Comparison of ENCODE assay signal across 24 mouse cellular contexts in genomic region chr13:95491327-95491726, GRCm38 (mm10). TPM values are rescaled to one million over a fixed set of nuclear protein-coding genes. Genes with fewer than 3 reads are reported as not detected.
DNase-seq lines count a peak whose midpoint lies in the region; ATAC-seq lines count a peak whose summit lies in the region.
"Had no signal": no experiment of that assay in that cellular context is flagged by ENCODE, and none has a peak within 500 bp of the region (broad histone marks: within the 10 kb centered on the region; RNA-seq: fewer than 3 reads in every experiment).

No protein-coding gene starts in this region.

- H3K4me3 ChIP-seq in midbrain, embryonic 11.5 days (ENCODE audit: low read depth, low read length), result no peak overlapping the region
- H3K4me3 ChIP-seq in midbrain, embryonic 13.5 days (replicated peaks), result no peak overlapping the region
- H3K4me3 ChIP-seq: embryonic facial prominence, embryonic 10.5 days; forebrain, embryonic 15.5 days; heart, embryonic 10.5 days; hindbrain, embryonic 15.5 days; neural tube, embryonic 15.5 days had no signal

- H3K4me2 ChIP-seq in midbrain, embryonic 11.5 days, result no peak overlapping the region
- H3K4me2 ChIP-seq in midbrain, embryonic 13.5 days (replicated peaks), result no peak overlapping the region
- H3K4me2 ChIP-seq: forebrain, embryonic 15.5 days; hindbrain, embryonic 15.5 days; neural tube, embryonic 15.5 days had no signal

- ATAC-seq in midbrain, embryonic 11.5 days (ENCODE audit: low FRiP score), result no peak
- no peak for ATAC-seq in midbrain, embryonic 13.5 days
- ATAC-seq: forebrain, embryonic 15.5 days had no signal

- no peak overlapping the region for H3K27ac ChIP-seq in midbrain, embryonic 11.5 days (ENCODE audit: low read depth, low read length)
- H3K27ac ChIP-seq in midbrain, embryonic 13.5 days, result no peak overlapping the region
- H3K27ac ChIP-seq: embryonic facial prominence, embryonic 10.5 days; forebrain, embryonic 15.5 days; heart, embryonic 10.5 days; hindbrain, embryonic 15.5 days; liver, embryonic 14.5 days; neural tube, embryonic 15.5 days had no signal

- H3K27me3 ChIP-seq in midbrain, embryonic 11.5 days (ENCODE audit: control insufficient read depth, insufficient read depth, low read length), result no peaks in the 10 kb centered on the region
- H3K27me3 ChIP-seq in midbrain, embryonic 13.5 days, result no peaks in the 10 kb centered on the region
- H3K27me3 ChIP-seq: forebrain, embryonic 15.5 days; hindbrain, embryonic 15.5 days; neural tube, embryonic 15.5 days had no signal

- no peak overlapping the region for H3K9ac ChIP-seq in midbrain, embryonic 11.5 days (ENCODE audit: low read length)
- no peak overlapping the region for H3K9ac ChIP-seq in midbrain, embryonic 13.5 days (replicated peaks)
- H3K9ac ChIP-seq: forebrain, embryonic 15.5 days; hindbrain, embryonic 15.5 days; liver, embryonic 14.5 days; neural tube, embryonic 15.5 days had no signal

- H3K9me3 ChIP-seq in midbrain, embryonic 11.5 days (ENCODE audit: control insufficient read depth, low read length), result no peaks in the 10 kb centered on the region
- no peaks in the 10 kb centered on the region for H3K9me3 ChIP-seq in midbrain, embryonic 13.5 days
- H3K9me3 ChIP-seq: embryonic facial prominence, embryonic 10.5 days; forebrain, embryonic 15.5 days; heart, embryonic 10.5 days; hindbrain, embryonic 15.5 days; neural tube, embryonic 15.5 days had no signal

- H3K36me3 ChIP-seq in midbrain, embryonic 11.5 days (ENCODE audit: control insufficient read depth, insufficient read depth, low read length), result no peaks in the 10 kb centered on the region
- H3K36me3 ChIP-seq in midbrain, embryonic 13.5 days, result no peaks in the 10 kb centered on the region
- H3K36me3 ChIP-seq: embryonic facial prominence, embryonic 10.5 days; forebrain, embryonic 15.5 days; heart, embryonic 10.5 days; hindbrain, embryonic 15.5 days; neural tube, embryonic 15.5 days had no signal

- peak; percentile 25 to 37 for DNase-seq in kidney, adult 8-10 months
- no peak for DNase-seq in kidney, postnatal 4 days
- DNase-seq in midbrain, embryonic 11.5 days (ENCODE audit: low spot score, missing footprints), result peak; percentile 45
- DNase-seq in large intestine, adult 2 months (ENCODE audit: low read depth, low spot score), result peak; percentile 82
- no peak for DNase-seq in cerebellum, postnatal 36 days
- no peak for DNase-seq in right cerebral cortex, adult 18-20 months
- DNase-seq: adrenal gland, postnatal 25 days; cerebellum, adult 8-10 months; gastrocnemius, postnatal 10 days; heart, postnatal 4 days; lung, postnatal 4 days; thymus, postnatal 25 days had no signal

- peaks cover 3% of the 10 kb centered on the region; the same call in 1 of the 2 replicates for H3K4me1 ChIP-seq in midbrain, embryonic 11.5 days (ENCODE audit: control insufficient read depth, insufficient read depth, low read length)
- H3K4me1 ChIP-seq in midbrain, embryonic 13.5 days (replicated peaks), result no peaks in the 10 kb centered on the region
- H3K4me1 ChIP-seq: forebrain, embryonic 15.5 days; hindbrain, embryonic 15.5 days; neural tube, embryonic 15.5 days had no signal

- WGBS in midbrain, embryonic 11.5 days, result 55% methylated on average over 11 of the region's 11 CpGs
- WGBS in midbrain, embryonic 13.5 days, result 52% methylated on average over 11 of the region's 11 CpGs
- 28% methylated on average over 11 of the region's 11 CpGs for WGBS in large intestine, adult 2 months

RNA-seq across cellular contexts. Expression of gene S100z, which starts 12.8 kb away (rescaled TPM):
- polyA plus RNA-seq in midbrain, embryonic 11.5 days (2014; fragmentation: Nextera tagmentation; extraction: Ambion mirVana), result not detected in 2 replicates
- not detected in 2 replicates for polyA plus RNA-seq in midbrain, embryonic 13.5 days (2015; fragmentation: Nextera tagmentation; extraction: Ambion mirVana)
- polyA plus RNA-seq in large intestine, adult 2 months (2012; rRNA removed), result 0.48 TPM in 1 of 2 replicates, not detected in the other
- polyA plus RNA-seq: brain, embryonic 14.5 days; cortical plate, adult 2 months; forebrain, embryonic 15.5 days; heart, embryonic 10.5 days; heart, embryonic 16.5 days; hindbrain, embryonic 15.5 days; limb, embryonic 11.5 days; liver, embryonic 14.5 days; lung, embryonic 16.5 days; neural tube, embryonic 15.5 days had no signal

RNA-seq across cellular contexts. Expression of gene F2rl1, which starts 33.7 kb away (rescaled TPM):
- polyA plus RNA-seq in midbrain, embryonic 11.5 days (2014; fragmentation: Nextera tagmentation; extraction: Ambion mirVana), result 0.23 and 0.49 TPM in 2 replicates
- polyA plus RNA-seq in midbrain, embryonic 13.5 days (2015; fragmentation: Nextera tagmentation; extraction: Ambion mirVana), result 0.17 and 0.20 TPM in 2 replicates
- 39.0 and 53.0 TPM in 2 replicates for polyA plus RNA-seq in large intestine, adult 2 months (2012; rRNA removed)
- polyA plus RNA-seq: hindbrain, embryonic 15.5 days had no signal

RNA-seq across cellular contexts. Expression of gene Crhbp, which starts 46.6 kb away (rescaled TPM):
- polyA plus RNA-seq in midbrain, embryonic 11.5 days (2014; fragmentation: Nextera tagmentation; extraction: Ambion mirVana), result 1.9 TPM in 2 replicates
- 1.7 and 1.9 TPM in 2 replicates for polyA plus RNA-seq in midbrain, embryonic 13.5 days (2015; fragmentation: Nextera tagmentation; extraction: Ambion mirVana)
- not detected in 2 replicates for polyA plus RNA-seq in large intestine, adult 2 months (2012; rRNA removed)

Comparison
In these comparisons a context has a peak if more than half of its experiments do, and no peak if none do; other contexts are left out.
1. DNase-seq: peak in kidney, adult 8-10 months (2 of 2), midbrain, embryonic 11.5 days (single experiment) and large intestine, adult 2 months (single experiment); none in kidney, postnatal 4 days (0 of 2), cerebellum, postnatal 36 days (0 of 2) and right cerebral cortex, adult 18-20 months (single experiment).
2. RNA of gene F2rl1, which starts 33.7 kb away (polyA plus RNA-seq): 39.0 to 53.0 TPM in large intestine, adult 2 months; 0.23 to 0.49 TPM in midbrain, embryonic 11.5 days and 0.17 to 0.20 TPM in midbrain, embryonic 13.5 days; every median in the first group is over 10 times any median in the second.